Mouse (Mus musculus): ENCODE data around the gene Casr. TPM values are rescaled to one million over a fixed set of nuclear protein-coding genes. Genes with fewer than 3 reads are reported as not detected.

The Casr gene
- polyA plus RNA-seq, 1 experiment from 2014 or later, result not detected

GRCm38 (mm10) chr16:36469955-36470478, 91.9 kb downstream of the Casr start:
- no peak overlapping the region for H3K4me3 ChIP-seq (replicated peaks)
- WGBS (ENCODE audit: insufficient replicate concordance), result 2% methylated on average over 2 of the region's 2 CpGs
- H3K4me1 ChIP-seq (replicated peaks), result no peaks in the 10 kb centered on the region
- DNase-seq, result no peak
- H3K27me3 ChIP-seq, result no peaks in the 10 kb centered on the region
- no peak overlapping the region for H3K9ac ChIP-seq
- H3K36me3 ChIP-seq, result no peaks in the 10 kb centered on the region
- H3K27ac ChIP-seq, result no peak overlapping the region
- H3K4me2 ChIP-seq, result no peak overlapping the region
- H3K9me3 ChIP-seq (replicated peaks), result no peaks in the 10 kb centered on the region
- no peak for ATAC-seq (ENCODE audit: low read depth)

- H3K4me1 ChIP-seq (replicated peaks), result no peaks in the 10 kb centered on the region
- no peaks in the 10 kb centered on the region for H3K36me3 ChIP-seq
- H3K9ac ChIP-seq, result no peak overlapping the region
- no peaks in the 10 kb centered on the region for H3K27me3 ChIP-seq
- no peak overlapping the region for H3K4me3 ChIP-seq (replicated peaks)
- WGBS (ENCODE audit: insufficient replicate concordance), result 76% methylated on average over 9 of the region's 9 CpGs
- H3K9me3 ChIP-seq (replicated peaks), result no peaks in the 10 kb centered on the region
- no peak overlapping the region for H3K27ac ChIP-seq
- DNase-seq (no peak), ATAC-seq (ENCODE audit: low read depth) (no peak)
- no peak overlapping the region for H3K4me2 ChIP-seq
Measured at GRCm38 (mm10) chr16:36469367-36469766, 92.6 kb downstream of the Casr start.

GRCm38 (mm10) chr16:36468862-36469261, 93.1 kb downstream of the Casr start:
- Histone ChIP-seq H3K4me1 (replicated peaks) (no peaks in the 10 kb centered on the region), H3K4me3 (replicated peaks) (no peak overlapping the region), H3K4me2 (no peak overlapping the region), H3K36me3 (no peaks in the 10 kb centered on the region), H3K27me3 (no peaks in the 10 kb centered on the region), H3K9ac (no peak overlapping the region), H3K27ac (no peak overlapping the region), H3K9me3 (replicated peaks) (no peaks in the 10 kb centered on the region)
- ATAC-seq (ENCODE audit: low read depth) (no peak), DNase-seq (no peak)
- 54% methylated on average over 4 of the region's 4 CpGs for WGBS (ENCODE audit: insufficient replicate concordance)

- 58% methylated on average over 2 of the region's 2 CpGs for WGBS (ENCODE audit: insufficient replicate concordance)
- Histone ChIP-seq H3K4me1 (replicated peaks) (no peaks in the 10 kb centered on the region), H3K27ac (no peak overlapping the region), H3K27me3 (no peaks in the 10 kb centered on the region), H3K36me3 (no peaks in the 10 kb centered on the region), H3K9ac (no peak overlapping the region), H3K9me3 (replicated peaks) (no peaks in the 10 kb centered on the region), H3K4me3 (replicated peaks) (no peak overlapping the region), H3K4me2 (no peak overlapping the region)
- ATAC-seq (ENCODE audit: low read depth) (no peak), DNase-seq (no peak)
Measured at GRCm38 (mm10) chr16:36467936-36468335, 94.0 kb downstream of the Casr start.

- DNase-seq (no peak), ATAC-seq (ENCODE audit: low read depth) (no peak)
- Histone ChIP-seq H3K9ac (no peak overlapping the region), H3K4me2 (no peak overlapping the region), H3K4me3 (replicated peaks) (no peak overlapping the region), H3K27ac (no peak overlapping the region), H3K27me3 (no peaks in the 10 kb centered on the region), H3K9me3 (replicated peaks) (no peaks in the 10 kb centered on the region), H3K36me3 (no peaks in the 10 kb centered on the region), H3K4me1 (replicated peaks) (no peaks in the 10 kb centered on the region)
- WGBS (ENCODE audit: insufficient replicate concordance), result 85% methylated on average over 3 of the region's 3 CpGs
Measured at GRCm38 (mm10) chr16:36465436-36465835, 96.5 kb downstream of the Casr start.

- no peak overlapping the region for H3K9ac ChIP-seq
- no peaks in the 10 kb centered on the region for H3K4me1 ChIP-seq (replicated peaks)
- no peak overlapping the region for H3K4me3 ChIP-seq (replicated peaks)
- no peak for DNase-seq
- 60% methylated on average over 4 of the region's 4 CpGs for WGBS (ENCODE audit: insufficient replicate concordance)
- H3K27me3 ChIP-seq, result no peaks in the 10 kb centered on the region
- H3K27ac ChIP-seq, result no peak overlapping the region
- no peaks in the 10 kb centered on the region for H3K36me3 ChIP-seq
- no peak for ATAC-seq (ENCODE audit: low read depth)
- no peaks in the 10 kb centered on the region for H3K9me3 ChIP-seq (replicated peaks)
- H3K4me2 ChIP-seq, result no peak overlapping the region
Measured at GRCm38 (mm10) chr16:36464076-36464475, 97.9 kb downstream of the Casr start.

- H3K9me3 ChIP-seq (replicated peaks), result no peaks in the 10 kb centered on the region
- 37% methylated on average over 2 of the region's 2 CpGs for WGBS (ENCODE audit: insufficient replicate concordance)
- no peaks in the 10 kb centered on the region for H3K36me3 ChIP-seq
- ATAC-seq (ENCODE audit: low read depth) (no peak), DNase-seq (no peak)
- H3K27ac ChIP-seq, result no peak overlapping the region
- no peaks in the 10 kb centered on the region for H3K4me1 ChIP-seq (replicated peaks)
- H3K9ac ChIP-seq, result no peak overlapping the region
- no peak overlapping the region for H3K4me2 ChIP-seq
- H3K27me3 ChIP-seq, result no peaks in the 10 kb centered on the region
- no peak overlapping the region for H3K4me3 ChIP-seq (replicated peaks)
Measured at GRCm38 (mm10) chr16:36460426-36460825, 101.5 kb downstream of the Casr start.

- Histone ChIP-seq H3K36me3 (no peaks in the 10 kb centered on the region), H3K9ac (no peak within 1 kb of the TSS), H3K4me3 (replicated peaks) (no peak within 1 kb of the TSS), H3K27me3 (no peaks in the 10 kb centered on the region), H3K4me2 (no peak within 1 kb of the TSS), H3K9me3 (replicated peaks) (no peaks in the 10 kb centered on the region), H3K27ac (no peak within 1 kb of the TSS), H3K4me1 (replicated peaks) (no peaks in the 10 kb centered on the region)
- ATAC-seq (ENCODE audit: low read depth) (no peak), DNase-seq (no peak)
- 61% methylated on average over 4 of the region's 4 CpGs for WGBS (ENCODE audit: insufficient replicate concordance)
Measured at GRCm38 (mm10) chr16:36455342-36455802, 106.6 kb downstream of the Casr start, which contains the start of gene Stfa3. Stfa3 (minus strand) TSS chr16:36455392.

Other genes starting within 250 kb of the Casr start
- 0.58 TPM in 1 of 2 replicates, not detected in the other for gene BC117090, start 227.8 kb downstream of the Casr start, polyA plus RNA-seq (2015; fragmentation: Nextera tagmentation; extraction: Ambion mirVana)
- 107 and 110 TPM in 2 replicates for gene BC100530, start 194.4 kb downstream of the Casr start, polyA plus RNA-seq (2015; fragmentation: Nextera tagmentation; extraction: Ambion mirVana)
- 6.2 and 7.2 TPM in 2 replicates for gene Stfa2, start 153.7 kb downstream of the Casr start, polyA plus RNA-seq (2015; fragmentation: Nextera tagmentation; extraction: Ambion mirVana)
- 14.4 and 18.7 TPM in 2 replicates for gene Stfa3, start 106.7 kb downstream of the Casr start, polyA plus RNA-seq (2015; fragmentation: Nextera tagmentation; extraction: Ambion mirVana)
- gene Cd86, start 103.9 kb upstream of the Casr start, polyA plus RNA-seq (2015; fragmentation: Nextera tagmentation; extraction: Ambion mirVana), result 5.2 and 6.2 TPM in 2 replicates
- gene Ildr1, start 131.8 kb upstream of the Casr start, polyA plus RNA-seq (2015; fragmentation: Nextera tagmentation; extraction: Ambion mirVana), result 0.03 and 0.13 TPM in 2 replicates
- gene Slc15a2, start 222.8 kb upstream of the Casr start, polyA plus RNA-seq (2015; fragmentation: Nextera tagmentation; extraction: Ambion mirVana), result 1.9 TPM in 2 replicates